Mouse (Mus musculus) heart, adult 2 months (tissue): ENCODE measurements around the gene Emc8.

Experiments
- CTCF ChIP-seq: fragments of 200-600 bp; IDR thresholded peaks from 2 replicates; pipeline ENCODE4 v1.8.1; 2022; ENCODE audit warnings: antibody characterized with exemption, mild to moderate bottlenecking, moderate library complexity
- POLR2A ChIP-seq: fragments of 200-500 bp; IDR thresholded peaks from 2 replicates; pipeline ENCODE4 v1.6.1; 2011; ENCODE audit warnings: mild to moderate bottlenecking, low read depth, low read length, control low read depth; ENCODE audit not compliant: insufficient read depth

DNA sequence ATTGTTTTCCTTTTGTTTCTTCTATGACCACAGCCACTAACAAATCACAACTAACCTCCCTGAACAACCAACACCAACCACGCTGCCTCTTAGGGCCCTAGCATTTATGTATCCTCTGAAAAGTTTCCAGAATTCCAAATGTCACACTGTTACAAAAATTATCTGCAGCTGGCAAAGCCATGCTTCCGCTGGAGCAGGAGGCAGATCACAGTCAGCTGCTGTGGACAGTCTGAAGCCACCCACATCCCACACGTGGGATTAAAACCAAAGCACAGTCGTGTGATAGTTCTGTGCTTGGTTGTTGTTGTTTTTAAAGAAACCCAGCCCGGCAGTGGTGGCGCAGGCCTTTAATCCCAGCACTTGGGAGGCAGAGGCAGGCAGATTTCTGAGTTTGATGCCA is 30.7 kb upstream of the Emc8 start:
- TF ChIP-seq CTCF = no peak
- no peak for TF ChIP-seq POLR2A
